Mouse (Mus musculus): ENCODE measurements around the gene Mknk2. TPM values are rescaled to one million over a fixed set of nuclear protein-coding genes. Genes with fewer than 3 reads are reported as not detected.

The Mknk2 gene
- polyA plus RNA-seq, 1 experiment from 2014 or later = 124 TPM

- H3K27ac ChIP-seq (ENCODE audit: low read depth, low read length) = peak overlapping the region; percentile 72
- peaks cover 28% of the 10 kb centered on the region for H3K36me3 ChIP-seq (ENCODE audit: control insufficient read depth, insufficient read depth, low read length)
- 17% methylated on average over 5 of the region's 5 CpGs for WGBS
- H3K9ac ChIP-seq (ENCODE audit: low read depth, low read length) = peak overlapping the region; percentile 22
- H3K4me2 ChIP-seq = peak overlapping the region; percentile 50; the same call in 1 of the 2 replicates
- ATAC-seq (replicated peaks; ENCODE audit: low FRiP score) = no peak
- H3K9me3 ChIP-seq (ENCODE audit: control insufficient read depth, low read length) = no peaks in the 10 kb centered on the region
- no peak overlapping the region for H3K4me3 ChIP-seq (ENCODE audit: low read depth, low read length)
- no peaks in the 10 kb centered on the region for H3K27me3 ChIP-seq (replicated peaks; ENCODE audit: control insufficient read depth, insufficient read depth, low read length)
- no peak for DNase-seq (ENCODE audit: low spot score)
- peaks cover 39% of the 10 kb centered on the region for H3K4me1 ChIP-seq (replicated peaks; ENCODE audit: control insufficient read depth, insufficient read depth, low read length)
These were observed 14.3 kb downstream of the Mknk2 start for GRCm38 (mm10) chr10:80663485-80664196.

GRCm38 (mm10) chr10:80661149-80661548 lies 16.8 kb downstream of the Mknk2 start:
- Histone ChIP-seq H3K36me3 (ENCODE audit: control insufficient read depth, insufficient read depth, low read length) (peaks cover 3% of the 10 kb centered on the region; the same call in 1 of the 2 replicates), H3K4me3 (ENCODE audit: low read depth, low read length) (no peak overlapping the region), H3K9ac (ENCODE audit: low read depth, low read length) (no peak overlapping the region), H3K4me1 (replicated peaks; ENCODE audit: control insufficient read depth, insufficient read depth, low read length) (peaks cover 49% of the 10 kb centered on the region), H3K27me3 (replicated peaks; ENCODE audit: control insufficient read depth, insufficient read depth, low read length) (no peaks in the 10 kb centered on the region), H3K4me2 (no peak overlapping the region), H3K9me3 (ENCODE audit: control insufficient read depth, low read length) (no peaks in the 10 kb centered on the region), H3K27ac (ENCODE audit: low read depth, low read length) (no peak overlapping the region)
- 33% methylated on average over 5 of the region's 5 CpGs for WGBS
- no peak for ATAC-seq (replicated peaks; ENCODE audit: low FRiP score)
- DNase-seq (ENCODE audit: low spot score) = no peak

DNA sequence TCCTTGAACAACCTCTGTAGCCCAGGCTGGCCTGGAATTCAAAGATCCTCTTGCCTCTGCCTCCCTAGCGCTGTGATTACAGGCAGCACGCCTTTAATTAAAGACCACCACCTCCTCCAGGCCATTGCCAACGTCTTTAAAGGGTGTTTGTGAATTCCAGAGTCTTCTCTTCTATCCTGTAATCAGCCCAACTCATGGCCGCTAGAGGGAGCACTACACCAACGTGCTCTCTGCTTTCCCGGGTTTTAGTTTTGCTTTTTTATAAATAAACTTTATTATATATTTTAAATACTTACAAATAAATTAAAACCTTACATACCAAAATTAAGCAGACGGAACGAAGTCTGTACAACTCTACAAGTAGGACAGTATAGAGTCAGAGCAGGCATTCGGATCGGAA lies 18.7 kb downstream of the Mknk2 start:
- Histone ChIP-seq H3K9ac (ENCODE audit: low read depth, low read length) (peak overlapping the region; percentile 52; the same call in 1 of the 2 replicates), H3K4me2 (peak overlapping the region; percentile 55), H3K4me3 (ENCODE audit: low read depth, low read length) (peak overlapping the region; percentile 26; the same call in 1 of the 2 replicates), H3K27ac (ENCODE audit: low read depth, low read length) (peak overlapping the region; percentile 32; the same call in 1 of the 2 replicates), H3K36me3 (ENCODE audit: control insufficient read depth, insufficient read depth, low read length) (no peaks in the 10 kb centered on the region), H3K27me3 (replicated peaks; ENCODE audit: control insufficient read depth, insufficient read depth, low read length) (no peaks in the 10 kb centered on the region), H3K4me1 (replicated peaks; ENCODE audit: control insufficient read depth, insufficient read depth, low read length) (peaks cover 38% of the 10 kb centered on the region), H3K9me3 (ENCODE audit: control insufficient read depth, low read length) (no peaks in the 10 kb centered on the region)
- WGBS = 17% methylated on average over 10 of the region's 10 CpGs
- ATAC-seq (replicated peaks; ENCODE audit: low FRiP score) (no peak), DNase-seq (ENCODE audit: low spot score) (no peak)

- 69% methylated on average over 4 of the region's 4 CpGs for WGBS
- H3K9ac ChIP-seq (ENCODE audit: low read depth, low read length) = peak overlapping the region; percentile 52; the same call in 1 of the 2 replicates
- H3K36me3 ChIP-seq (ENCODE audit: control insufficient read depth, insufficient read depth, low read length) = no peaks in the 10 kb centered on the region
- peaks cover 34% of the 10 kb centered on the region for H3K4me1 ChIP-seq (replicated peaks; ENCODE audit: control insufficient read depth, insufficient read depth, low read length)
- ATAC-seq (replicated peaks; ENCODE audit: low FRiP score) (peak; percentile 44; the same call in 1 of the 2 replicates), DNase-seq (ENCODE audit: low spot score) (no peak)
- no peaks in the 10 kb centered on the region for H3K27me3 ChIP-seq (replicated peaks; ENCODE audit: control insufficient read depth, insufficient read depth, low read length)
- peak overlapping the region; percentile 32; the same call in 1 of the 2 replicates for H3K27ac ChIP-seq (ENCODE audit: low read depth, low read length)
- H3K9me3 ChIP-seq (ENCODE audit: control insufficient read depth, low read length) = no peaks in the 10 kb centered on the region
- H3K4me2 ChIP-seq = peak overlapping the region; percentile 55
- peak overlapping the region; percentile 26; the same call in 1 of the 2 replicates for H3K4me3 ChIP-seq (ENCODE audit: low read depth, low read length)
These were observed 19.1 kb downstream of the Mknk2 start for GRCm38 (mm10) chr10:80658841-80659202.

DNA sequence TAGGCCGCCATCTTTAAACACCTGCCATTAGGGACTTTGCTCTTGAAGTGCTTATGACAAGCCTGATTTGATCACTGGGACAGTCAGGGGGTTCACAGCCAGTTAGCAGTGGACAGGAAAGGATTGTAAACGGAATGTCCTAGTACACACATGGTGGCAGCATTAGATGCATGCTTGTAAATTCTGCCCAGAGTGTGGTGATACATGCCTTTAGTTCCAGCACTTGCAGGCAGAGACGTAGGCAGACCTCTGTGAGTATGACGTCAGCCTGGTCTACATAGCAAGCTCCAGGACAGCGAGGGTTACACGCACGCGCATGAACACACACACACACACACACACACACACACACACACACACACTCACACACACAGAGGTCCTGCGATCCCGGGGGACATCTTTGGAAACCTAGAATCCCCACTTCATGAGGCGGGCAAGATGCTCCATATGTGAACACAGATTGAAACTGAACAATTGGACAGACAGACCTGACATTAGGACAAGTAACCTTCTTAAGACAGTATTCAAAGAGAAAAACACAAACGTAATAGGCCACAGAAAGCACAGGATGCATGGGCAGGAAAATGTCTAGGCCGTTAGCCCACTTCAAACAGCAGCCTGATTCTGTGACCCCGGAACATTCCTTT lies 19.6 kb downstream of the Mknk2 start:
- no peak overlapping the region; the same call in 1 of the 2 replicates for H3K4me2 ChIP-seq
- no peak for DNase-seq (ENCODE audit: low spot score)
- H3K27ac ChIP-seq (ENCODE audit: low read depth, low read length) = peak overlapping the region; percentile 32; the same call in 1 of the 2 replicates

DNA sequence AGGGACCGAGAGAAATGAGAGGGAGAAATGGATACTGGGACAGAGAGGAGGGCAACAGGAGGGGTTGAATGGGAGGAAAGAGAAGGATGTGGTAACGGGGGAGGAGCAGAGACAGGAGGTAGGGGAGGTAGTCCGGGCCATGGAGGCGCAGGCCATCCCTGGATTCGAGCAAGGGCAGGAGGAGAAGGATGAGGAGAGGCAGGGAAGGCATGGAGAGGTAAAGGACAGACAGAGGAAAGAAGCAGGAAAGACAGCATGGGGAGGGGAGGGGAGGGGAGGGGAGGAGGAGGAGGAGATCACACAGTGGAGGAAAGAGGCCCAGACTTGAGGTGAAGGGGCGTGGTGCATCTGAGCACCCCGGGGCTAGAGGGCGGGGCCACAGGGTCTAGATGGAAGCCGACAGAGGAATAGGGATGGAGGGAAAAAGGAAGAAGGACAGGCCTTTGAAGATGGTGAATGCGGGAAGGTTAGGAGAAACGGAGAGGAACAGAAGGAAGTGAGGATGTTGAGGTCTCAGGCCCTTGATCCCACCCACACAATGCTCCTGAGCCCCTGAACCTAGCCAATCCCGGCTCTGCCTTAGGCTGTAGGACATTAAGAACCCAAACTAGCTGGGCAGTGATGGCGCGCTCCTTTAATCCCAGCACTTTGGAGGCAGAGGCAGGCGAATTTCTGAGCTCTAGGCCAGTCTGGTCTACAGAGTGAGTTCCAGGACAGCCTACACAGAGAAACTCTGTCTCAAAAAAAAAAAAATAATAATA lies 20.9 kb downstream of the Mknk2 start, which contains the start of gene Btbd2:
TSS of gene Btbd2 (minus strand) at position 209 of the 761 bp plus-strand sequence.
- Histone ChIP-seq H3K27me3 (replicated peaks; ENCODE audit: control insufficient read depth, insufficient read depth, low read length) (no peaks in the 10 kb centered on the region), H3K9me3 (ENCODE audit: control insufficient read depth, low read length) (no peaks in the 10 kb centered on the region), H3K4me2 (peak within 1 kb of the TSS; percentile 96), H3K9ac (ENCODE audit: low read depth, low read length) (peak within 1 kb of the TSS; percentile 99), H3K4me1 (replicated peaks; ENCODE audit: control insufficient read depth, insufficient read depth, low read length) (peaks cover 26% of the 10 kb centered on the region), H3K4me3 (ENCODE audit: low read depth, low read length) (peak within 1 kb of the TSS; percentile 98), H3K27ac (ENCODE audit: low read depth, low read length) (peak within 1 kb of the TSS; percentile 82), H3K36me3 (ENCODE audit: control insufficient read depth, insufficient read depth, low read length) (no peaks in the 10 kb centered on the region)
- WGBS = 27% methylated on average over 15 of the region's 15 CpGs
- no peak for DNase-seq (ENCODE audit: low spot score)
- peak; percentile 32; the same call in 1 of the 2 replicates for ATAC-seq (replicated peaks; ENCODE audit: low FRiP score)

More for the DNA sequence above, 19.6 kb downstream of the Mknk2 start:
- WGBS = 87% methylated on average over 14 of the region's 14 CpGs
- H3K36me3 ChIP-seq (ENCODE audit: control insufficient read depth, insufficient read depth, low read length) = no peaks in the 10 kb centered on the region
- H3K27me3 ChIP-seq (replicated peaks; ENCODE audit: control insufficient read depth, insufficient read depth, low read length) = no peaks in the 10 kb centered on the region
- H3K9me3 ChIP-seq (ENCODE audit: control insufficient read depth, low read length) = no peaks in the 10 kb centered on the region
- no peak overlapping the region for H3K4me3 ChIP-seq (ENCODE audit: low read depth, low read length)
- peaks cover 29% of the 10 kb centered on the region for H3K4me1 ChIP-seq (replicated peaks; ENCODE audit: control insufficient read depth, insufficient read depth, low read length)
- no peak for ATAC-seq (replicated peaks; ENCODE audit: low FRiP score)
- no peak overlapping the region for H3K9ac ChIP-seq (ENCODE audit: low read depth, low read length)

DNA sequence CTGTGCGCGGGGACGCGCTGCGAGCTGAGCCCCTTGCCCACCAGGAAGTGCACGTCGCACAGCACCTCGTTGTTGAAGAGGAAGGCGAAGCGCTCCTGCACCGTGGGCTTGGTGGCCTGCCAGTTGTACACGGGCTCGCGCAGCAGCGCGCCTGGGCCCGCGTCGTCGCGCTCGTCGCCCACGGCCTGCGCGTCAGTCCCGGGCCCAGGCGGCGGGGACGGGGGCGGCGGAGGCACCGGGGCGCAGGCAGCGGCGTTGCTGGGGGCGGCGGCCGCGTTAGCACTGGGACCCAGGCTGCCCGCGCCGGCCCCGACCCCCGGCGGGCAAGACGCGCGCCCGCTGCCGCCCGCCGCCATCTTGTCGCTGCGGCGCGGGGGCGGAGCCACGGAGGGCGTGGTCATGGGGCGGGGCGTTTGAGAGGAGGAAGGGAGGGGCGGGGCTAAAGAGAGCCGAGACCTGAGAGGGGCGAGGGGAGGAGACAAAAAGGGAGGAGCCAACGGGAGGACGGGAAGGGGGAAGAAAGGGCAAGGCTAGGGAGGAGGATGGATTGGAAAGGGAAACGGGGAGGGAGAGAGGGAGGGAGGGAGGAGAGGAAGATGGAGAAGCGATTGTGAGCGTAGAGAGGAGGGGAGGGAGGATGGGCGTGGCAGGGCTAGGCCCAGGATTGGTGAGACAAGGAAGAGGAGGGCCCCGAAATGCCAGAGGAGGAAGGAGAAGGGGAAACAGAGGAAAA lies 21.6 kb downstream of the Mknk2 start:
- peak overlapping the region; percentile 99 for H3K9ac ChIP-seq (ENCODE audit: low read depth, low read length)
- H3K36me3 ChIP-seq (ENCODE audit: control insufficient read depth, insufficient read depth, low read length) = no peaks in the 10 kb centered on the region
- DNase-seq (ENCODE audit: low spot score) (peak; percentile 99), ATAC-seq (replicated peaks; ENCODE audit: low FRiP score) (peak; percentile 76)
- peak overlapping the region; percentile 82 for H3K27ac ChIP-seq (ENCODE audit: low read depth, low read length)
- no peaks in the 10 kb centered on the region for H3K9me3 ChIP-seq (ENCODE audit: control insufficient read depth, low read length)
- under 1% methylated on average over 51 of the region's 72 CpGs for WGBS
- peak overlapping the region; percentile 96 for H3K4me2 ChIP-seq
- H3K4me1 ChIP-seq (replicated peaks; ENCODE audit: control insufficient read depth, insufficient read depth, low read length) = peaks cover 26% of the 10 kb centered on the region
- H3K27me3 ChIP-seq (replicated peaks; ENCODE audit: control insufficient read depth, insufficient read depth, low read length) = no peaks in the 10 kb centered on the region
- peak overlapping the region; percentile 98 for H3K4me3 ChIP-seq (ENCODE audit: low read depth, low read length)
